Mouse (Mus musculus) heart, postnatal 0 days (tissue): ENCODE measurements around the gene Cabp4.

Source experiments
- CTCF ChIP-seq: IDR thresholded peaks from 2 replicates; pipeline ENCODE4 v1.5.1; 2016; ENCODE audit warnings: antibody characterized with exemption, control low read depth, low read depth
- EP300 ChIP-seq: IDR thresholded peaks from 2 replicates; pipeline ENCODE4 v1.6.1; 2016; ENCODE audit warnings: antibody characterized with exemption, low read depth

- no peak for TF ChIP-seq CTCF
- TF ChIP-seq EP300: no peak
Observed at GRCm38 (mm10) chr19:4108535-4108934, 35.3 kb downstream of the Cabp4 start.
